Mouse (Mus musculus): Measurements from ENCODE around the gene Vgll4. TPM values are rescaled to one million over a fixed set of nuclear protein-coding genes. Genes with fewer than 3 reads are reported as not detected.

The Vgll4 gene
- polyA plus RNA-seq, 2 experiments: 4.6 to 5.5 TPM

GRCm38 (mm10) chr6:114829660-114830438 is 139.9 kb downstream of the Vgll4 start:
- WGBS (ENCODE audit: insufficient replicate concordance): 73% methylated on average over 9 of the region's 9 CpGs
- H3K4me1 ChIP-seq (replicated peaks; ENCODE audit: control insufficient read depth in 2 of 2, insufficient read depth in 2 of 2, low read length in 1 of 2): 0 out of 4 replicates have a peak, but pooled peaks cover 0 to 6% of the 10 kb centered on the region in 2 experiments
- no peak for TF ChIP-seq EP300 (IDR thresholded peaks at IDR 0.05; ENCODE audit: low read depth)
- no peak for TF ChIP-seq CTCF (IDR thresholded peaks at IDR 0.05; ENCODE audit: low read depth)
- no peak overlapping the region for H3K4me2 ChIP-seq (ENCODE audit: low read depth)
- no peaks in the 10 kb centered on the region for H3K36me3 ChIP-seq (replicated peaks; ENCODE audit: control insufficient read depth, insufficient read depth, low read depth)
- no peaks in the 10 kb centered on the region for H3K27me3 ChIP-seq (ENCODE audit: control insufficient read depth, insufficient read depth, low read length)
- no peaks in the 10 kb centered on the region for H3K9me3 ChIP-seq (ENCODE audit: control insufficient read depth, low read length)
- no peak for DNase-seq (ENCODE audit: low read depth in 3 of 3, low spot score in 3 of 3)
- no peak overlapping the region for H3K9ac ChIP-seq (replicated peaks)
- ATAC-seq (ENCODE audit: insufficient read depth): no peak
- no peak overlapping the region for H3K4me3 ChIP-seq (ENCODE audit: insufficient read depth in 1 of 2, low read depth in 2 of 2, low read length in 2 of 2)
- H3K27ac ChIP-seq: no peak overlapping the region

- no peak overlapping the region for H3K4me3 ChIP-seq (ENCODE audit: insufficient read depth in 1 of 2, low read depth in 2 of 2, low read length in 2 of 2)
- H3K9me3 ChIP-seq (ENCODE audit: control insufficient read depth, low read length): no peaks in the 10 kb centered on the region
- H3K36me3 ChIP-seq (replicated peaks; ENCODE audit: control insufficient read depth, insufficient read depth, low read depth): no peaks in the 10 kb centered on the region
- 40% methylated on average over 2 of the region's 2 CpGs for WGBS (ENCODE audit: insufficient replicate concordance)
- no peak for TF ChIP-seq EP300 (IDR thresholded peaks at IDR 0.05; ENCODE audit: low read depth)
- 0 out of 2 replicates have a peak, but pooled peaks have one; percentile 13 for TF ChIP-seq CTCF (IDR thresholded peaks at IDR 0.05; ENCODE audit: low read depth)
- H3K9ac ChIP-seq (replicated peaks): no peak overlapping the region
- H3K4me2 ChIP-seq (ENCODE audit: low read depth): no peak overlapping the region
- H3K4me1 ChIP-seq (replicated peaks; ENCODE audit: control insufficient read depth in 2 of 2, insufficient read depth in 2 of 2, low read length in 1 of 2): no peaks in the 10 kb centered on the region
- H3K27ac ChIP-seq: no peak overlapping the region
- ATAC-seq (ENCODE audit: insufficient read depth) (no peak), DNase-seq (ENCODE audit: low read depth in 3 of 3, low spot score in 3 of 3) (no peak)
- H3K27me3 ChIP-seq (ENCODE audit: control insufficient read depth, insufficient read depth, low read length): no peaks in the 10 kb centered on the region
Observed at GRCm38 (mm10) chr6:114826889-114827288, 142.9 kb downstream of the Vgll4 start.

GRCm38 (mm10) chr6:114821646-114822045 is 148.1 kb downstream of the Vgll4 start:
- ATAC-seq (ENCODE audit: insufficient read depth) (no peak), DNase-seq (ENCODE audit: low read depth in 3 of 3, low spot score in 3 of 3) (no peak)
- H3K4me3 ChIP-seq (ENCODE audit: insufficient read depth in 1 of 2, low read depth in 2 of 2, low read length in 2 of 2): no peak overlapping the region
- H3K27me3 ChIP-seq (ENCODE audit: control insufficient read depth, insufficient read depth, low read length): no peaks in the 10 kb centered on the region
- no peak overlapping the region for H3K9ac ChIP-seq (replicated peaks)
- TF ChIP-seq CTCF (IDR thresholded peaks at IDR 0.05; ENCODE audit: low read depth) (no peak), EP300 (IDR thresholded peaks at IDR 0.05; ENCODE audit: low read depth) (no peak)
- H3K4me2 ChIP-seq (ENCODE audit: low read depth): no peak overlapping the region
- H3K4me1 ChIP-seq (replicated peaks; ENCODE audit: control insufficient read depth in 2 of 2, insufficient read depth in 2 of 2, low read length in 1 of 2): peaks cover 2 to 12% of the 10 kb centered on the region in 2 experiments; a peak in 2 of 4 replicates
- H3K27ac ChIP-seq: no peak overlapping the region
- WGBS (ENCODE audit: insufficient replicate concordance): 78% methylated on average over 7 of the region's 7 CpGs
- no peaks in the 10 kb centered on the region for H3K9me3 ChIP-seq (ENCODE audit: control insufficient read depth, low read length)
- H3K36me3 ChIP-seq (replicated peaks; ENCODE audit: control insufficient read depth, insufficient read depth, low read depth): no peaks in the 10 kb centered on the region

- H3K9me3 ChIP-seq (ENCODE audit: control insufficient read depth, low read length): no peaks in the 10 kb centered on the region
- no peaks in the 10 kb centered on the region for H3K36me3 ChIP-seq (replicated peaks; ENCODE audit: control insufficient read depth, insufficient read depth, low read depth)
- H3K9ac ChIP-seq (replicated peaks): no peak overlapping the region
- no peak for TF ChIP-seq EP300 (IDR thresholded peaks at IDR 0.05; ENCODE audit: low read depth)
- no peak for TF ChIP-seq CTCF (IDR thresholded peaks at IDR 0.05; ENCODE audit: low read depth)
- DNase-seq (ENCODE audit: low read depth in 3 of 3, low spot score in 3 of 3) (no peak), ATAC-seq (ENCODE audit: insufficient read depth) (no peak)
- no peaks in the 10 kb centered on the region for H3K27me3 ChIP-seq (ENCODE audit: control insufficient read depth, insufficient read depth, low read length)
- H3K4me1 ChIP-seq (replicated peaks; ENCODE audit: control insufficient read depth in 2 of 2, insufficient read depth in 2 of 2, low read length in 1 of 2): peaks cover 2 to 12% of the 10 kb centered on the region in 2 experiments; a peak in 2 of 4 replicates
- no peak overlapping the region for H3K4me3 ChIP-seq (ENCODE audit: insufficient read depth in 1 of 2, low read depth in 2 of 2, low read length in 2 of 2)
- H3K27ac ChIP-seq: no peak overlapping the region
- 36% methylated on average over 9 of the region's 9 CpGs for WGBS (ENCODE audit: insufficient replicate concordance)
- no peak overlapping the region for H3K4me2 ChIP-seq (ENCODE audit: low read depth)
Observed at GRCm38 (mm10) chr6:114819971-114820481, 149.8 kb downstream of the Vgll4 start.

GRCm38 (mm10) chr6:114818471-114818870 is 151.3 kb downstream of the Vgll4 start:
- Histone ChIP-seq H3K4me3 (ENCODE audit: insufficient read depth in 1 of 2, low read depth in 2 of 2, low read length in 2 of 2) (no peak overlapping the region), H3K36me3 (replicated peaks; ENCODE audit: control insufficient read depth, insufficient read depth, low read depth) (no peaks in the 10 kb centered on the region), H3K4me2 (ENCODE audit: low read depth) (no peak overlapping the region), H3K27ac (no peak overlapping the region), H3K9ac (replicated peaks) (no peak overlapping the region), H3K27me3 (ENCODE audit: control insufficient read depth, insufficient read depth, low read length) (no peaks in the 10 kb centered on the region), H3K9me3 (ENCODE audit: control insufficient read depth, low read length) (no peaks in the 10 kb centered on the region), H3K4me1 (replicated peaks; ENCODE audit: control insufficient read depth in 2 of 2, insufficient read depth in 2 of 2, low read length in 1 of 2) (peaks cover 2 to 12% of the 10 kb centered on the region in 2 experiments; a peak in 2 of 4 replicates)
- DNase-seq (ENCODE audit: low read depth in 3 of 3, low spot score in 3 of 3): no peak
- ATAC-seq (ENCODE audit: insufficient read depth): peak; percentile 41; the same call in 1 of the 2 replicates
- TF ChIP-seq CTCF (IDR thresholded peaks at IDR 0.05; ENCODE audit: low read depth): no peak
- TF ChIP-seq EP300 (IDR thresholded peaks at IDR 0.05; ENCODE audit: low read depth): no peak
- WGBS (ENCODE audit: insufficient replicate concordance): 27% methylated on average over 6 of the region's 6 CpGs

All from liver, embryonic 14.5 days (tissue).